Mouse (Mus musculus) gastrocnemius, postnatal 10 days (tissue): ENCODE measurements around the gene Cnksr3. TPM values are rescaled to one million over a fixed set of nuclear protein-coding genes. Genes with fewer than 3 reads are reported as not detected.

Experiments
- DNase-seq: peaks from one replicate; pipeline ENCODE4 v3.0.0; 2021; ENCODE audit warnings: mixed read lengths
- total RNA-seq, 2 experiments: library from RNA; stranded (reverse); gene quantifications; 2 replicates each; pipeline ENCODE4 v1.2.3; 2021

Gene Cnksr3
- total RNA-seq, 2 experiments from 2014 or later, result 7.2 to 8.8 TPM

DNA sequence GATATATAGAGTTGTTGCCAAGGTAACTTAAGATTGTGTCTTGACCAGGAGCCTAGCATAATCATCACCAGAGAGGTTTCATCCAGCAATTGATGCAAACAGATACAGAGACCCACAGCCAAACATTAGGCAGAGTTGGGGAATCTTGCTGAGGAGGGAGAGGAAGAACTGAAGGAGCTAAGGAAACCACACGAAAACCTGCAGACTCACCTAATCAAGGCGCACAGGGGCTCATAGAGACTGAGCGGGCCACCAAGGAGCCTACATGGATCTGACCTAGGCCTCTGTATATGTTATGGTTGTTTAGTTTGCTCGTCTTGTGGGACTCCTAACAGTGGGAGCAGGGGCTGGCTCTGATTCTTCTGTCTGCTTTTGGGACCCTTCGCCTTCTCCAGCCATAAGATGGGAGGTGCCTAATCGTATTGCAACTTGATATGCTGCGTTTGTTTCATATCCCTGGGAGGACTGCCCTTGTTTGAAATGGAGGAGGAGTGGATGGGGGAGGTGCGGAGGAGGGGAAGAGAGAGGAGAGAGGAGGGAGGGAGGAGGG lies 135.3 kb downstream of the Cnksr3 start:
- no peak for DNase-seq

DNA sequence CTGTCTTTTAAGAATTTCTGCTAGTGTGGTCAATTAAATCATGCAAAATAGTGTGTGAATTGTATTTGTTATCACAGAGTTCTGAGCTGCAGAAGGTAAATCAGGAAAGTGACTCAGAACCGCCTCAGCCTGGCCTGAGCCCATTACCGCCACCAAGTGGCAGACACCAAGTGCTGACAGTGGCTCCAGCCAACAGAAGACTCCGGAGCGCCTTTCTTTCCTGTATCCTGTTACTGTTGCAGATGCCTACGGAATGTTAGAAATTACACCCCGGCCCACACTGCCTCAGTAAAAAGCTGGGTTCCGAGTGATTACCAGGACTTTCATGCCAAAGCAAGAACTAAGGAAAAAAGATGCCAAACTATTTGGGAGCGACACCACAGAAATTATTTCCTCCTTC lies 135.8 kb downstream of the Cnksr3 start:
- peak; percentile 71 for DNase-seq

DNA sequence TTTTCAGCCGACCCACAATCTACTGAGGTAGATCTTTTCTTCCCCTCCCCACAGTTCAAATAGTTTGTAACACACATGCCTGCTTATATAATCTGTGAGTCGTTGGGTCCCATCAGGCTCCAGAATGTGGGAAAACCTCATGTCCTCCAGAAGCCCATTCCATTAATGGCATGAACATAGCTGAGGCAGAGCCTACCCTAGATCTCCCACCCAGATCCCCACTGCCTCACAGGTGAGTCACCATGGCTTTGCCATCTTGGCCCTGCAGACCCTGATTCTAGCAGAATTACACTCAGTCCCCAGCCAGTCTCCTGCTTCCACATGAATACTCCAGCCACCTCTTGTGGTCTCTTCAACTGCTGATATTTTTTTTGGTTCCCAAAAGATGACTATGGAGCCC lies 136.4 kb downstream of the Cnksr3 start:
- no peak for DNase-seq

DNA sequence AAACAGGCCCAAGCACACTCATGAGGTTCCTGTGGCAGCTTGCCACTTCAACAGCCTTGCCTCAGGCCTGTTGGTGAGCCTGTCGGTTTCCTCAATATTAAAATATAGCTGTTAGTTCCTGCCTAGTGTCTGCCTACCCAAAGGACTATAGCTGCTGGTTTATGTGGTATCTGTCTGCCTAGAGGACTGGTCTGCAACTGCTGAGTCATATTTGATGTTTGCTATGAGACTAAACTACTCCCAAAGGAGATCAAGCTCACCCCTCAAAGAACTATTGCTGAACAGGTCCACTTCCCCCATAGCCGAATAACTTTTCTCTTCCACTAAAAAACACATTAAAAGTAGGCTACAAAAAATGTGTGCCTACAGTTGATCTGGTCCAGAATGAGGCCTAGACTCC lies 137.8 kb downstream of the Cnksr3 start:
- DNase-seq, result no peak

DNA sequence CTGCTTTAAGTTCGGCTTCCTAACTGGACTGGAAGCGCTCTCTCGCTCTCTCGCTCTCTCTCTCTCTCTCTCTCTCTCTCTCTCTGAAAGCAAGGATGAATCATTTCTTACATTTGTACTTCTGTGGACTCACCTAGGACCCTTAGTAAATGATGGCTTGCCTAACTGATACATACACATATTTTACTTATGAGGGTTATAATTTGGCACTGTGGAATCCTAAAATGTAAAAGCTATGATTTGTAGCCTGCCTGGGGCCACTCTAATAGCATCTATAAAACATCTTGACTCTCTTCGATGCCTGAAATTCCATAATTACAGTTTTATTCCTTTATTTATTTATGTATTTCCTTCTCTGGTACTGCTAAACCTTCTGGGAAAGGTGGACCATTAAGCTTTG lies 141.1 kb downstream of the Cnksr3 start:
- DNase-seq, result no peak

DNA sequence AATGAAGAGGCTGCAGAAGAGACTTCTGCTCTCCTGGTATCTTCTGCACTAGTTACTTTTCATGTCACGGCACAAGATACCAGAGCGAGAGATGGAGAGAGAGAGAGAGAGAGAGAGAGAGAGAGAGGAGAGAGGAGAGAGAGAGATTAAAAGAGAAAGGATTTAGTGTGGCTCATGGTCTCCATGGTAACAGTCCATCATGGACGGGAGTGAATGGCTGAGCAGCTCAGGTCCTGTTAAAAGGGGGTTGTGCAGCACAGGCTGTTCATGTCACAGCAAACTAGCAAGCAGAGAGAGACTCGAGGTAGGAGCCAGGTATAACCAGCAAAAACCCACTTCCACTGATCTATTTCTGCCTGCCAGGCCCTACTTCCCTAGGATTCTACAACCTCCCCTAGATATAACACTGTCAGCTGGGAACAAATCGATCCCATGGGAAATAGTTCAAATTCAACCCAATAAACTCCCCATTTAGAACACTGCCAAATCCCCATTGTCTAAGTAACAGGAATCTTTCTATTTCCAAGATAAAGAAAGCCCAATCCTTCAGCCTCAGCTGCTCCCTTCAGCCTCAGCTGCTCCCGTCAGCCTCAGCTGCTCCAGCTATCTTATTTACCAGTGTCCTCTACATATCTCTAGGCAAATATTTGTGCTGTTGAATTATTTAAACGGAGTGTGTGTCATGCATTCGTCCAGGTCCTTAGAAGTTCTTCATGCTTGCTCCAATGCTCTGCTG lies 141.8 kb downstream of the Cnksr3 start:
- DNase-seq, result no peak

DNA sequence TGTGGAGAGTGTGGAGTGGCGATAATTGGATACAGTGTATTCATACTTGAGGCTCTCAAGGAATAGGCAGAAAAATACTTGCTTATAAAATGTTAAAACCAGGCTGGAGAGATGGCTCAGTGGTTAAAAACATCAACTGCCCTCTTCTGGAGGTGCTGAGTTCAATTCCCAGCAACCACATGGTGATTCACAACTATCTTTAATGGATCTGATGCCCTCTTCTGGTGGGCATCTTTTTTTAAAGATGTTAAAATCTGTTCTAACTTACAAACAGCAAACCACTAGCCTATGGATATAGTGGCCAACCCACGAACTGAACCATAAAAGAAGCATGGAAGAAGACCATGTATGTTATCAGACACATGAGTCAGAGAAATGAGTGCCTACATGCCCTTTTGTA lies 142.9 kb downstream of the Cnksr3 start:
- DNase-seq, result no peak

Other genes with a start within 250 kb of the Cnksr3 start
- under 1 TPM; 0.12 to 0.56 TPM for gene Ipcef1, start 159.8 kb downstream of the Cnksr3 start, total RNA-seq